Mouse (Mus musculus): ENCODE data around the gene Sphk1. TPM values are rescaled to one million over a fixed set of nuclear protein-coding genes. Genes with fewer than 3 reads are reported as not detected.

Sphk1 gene
- total RNA-seq, 1 experiment from 2014 or later: 1.5 TPM

DNA sequence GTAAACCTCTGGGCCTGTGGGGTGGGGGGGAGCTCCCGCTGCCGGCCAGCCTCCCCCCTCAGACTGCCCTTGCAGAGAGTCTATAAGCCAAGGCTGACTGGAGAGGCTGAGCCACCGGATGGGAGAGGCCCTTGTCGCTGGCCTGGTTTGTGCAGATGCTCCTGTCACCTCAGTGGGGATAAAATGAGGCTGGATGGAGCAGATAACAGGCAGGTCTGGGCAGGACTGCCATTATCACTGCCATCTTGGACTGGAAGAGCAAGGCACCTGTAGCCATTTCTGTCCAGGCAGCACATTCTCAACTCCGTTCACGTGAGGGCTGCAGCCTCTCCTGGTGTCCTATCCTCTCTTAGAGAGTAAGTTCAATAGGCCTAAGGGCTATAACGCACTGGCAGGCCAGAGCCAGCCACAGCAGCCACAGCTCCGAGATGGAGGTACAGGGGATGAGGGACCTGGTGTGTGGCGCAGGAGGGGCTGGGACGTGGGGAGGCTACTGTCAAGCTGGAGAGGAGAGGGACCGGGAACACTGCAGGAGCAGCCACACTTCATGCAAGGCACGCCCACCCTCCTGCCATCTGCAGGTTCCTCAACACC, 7.5 kb downstream of the Sphk1 start:
- DNase-seq: no peak

DNA sequence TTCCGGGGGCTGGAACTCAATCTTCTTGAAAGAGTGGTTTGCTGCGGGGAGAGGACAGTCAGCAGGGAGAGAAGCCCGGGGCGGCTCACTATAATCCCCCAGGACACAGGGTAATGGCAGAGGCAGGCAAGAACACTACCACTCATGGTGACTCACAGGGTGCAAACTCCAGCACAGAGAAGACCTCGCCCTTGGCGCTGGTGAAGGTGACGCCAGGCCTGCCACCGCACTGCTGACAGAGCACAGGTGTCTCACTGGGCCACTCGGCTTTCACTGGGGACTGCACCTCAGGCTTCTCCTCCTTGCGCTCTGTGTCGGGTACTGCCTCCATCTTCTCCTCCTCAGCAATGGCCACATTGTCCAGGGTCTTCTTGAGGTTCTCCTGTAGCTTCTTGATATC, 10.5 kb downstream of the Sphk1 start:
- no peak for DNase-seq

GRCm38 (mm10) chr11:116543110-116543509, 12.4 kb downstream of the Sphk1 start:
- no peak for DNase-seq

- DNase-seq: no peak
Observed at GRCm38 (mm10) chr11:116547296-116548060, 16.8 kb downstream of the Sphk1 start.

DNA sequence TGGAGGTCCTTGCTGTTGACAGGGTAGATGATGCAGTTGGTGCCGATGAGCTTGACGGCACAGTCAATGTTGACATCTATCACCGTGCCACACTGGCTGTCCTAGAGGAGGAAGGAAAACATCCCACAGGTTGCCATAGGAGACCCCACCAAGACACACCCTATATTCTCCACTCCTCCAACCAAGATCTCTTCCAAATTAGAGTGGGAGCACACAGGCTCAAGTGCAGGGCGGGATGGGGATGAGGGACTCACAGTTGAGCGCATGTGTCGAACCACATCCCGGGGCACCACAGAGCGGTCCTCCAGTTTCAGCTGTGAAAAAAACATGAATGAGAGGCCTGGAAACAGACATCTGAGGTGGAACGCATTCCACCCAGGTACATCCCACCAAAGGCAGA, 18.1 kb downstream of the Sphk1 start:
- no peak for DNase-seq

- no peak for DNase-seq
Observed at GRCm38 (mm10) chr11:116549273-116550038, 18.7 kb downstream of the Sphk1 start.

DNA sequence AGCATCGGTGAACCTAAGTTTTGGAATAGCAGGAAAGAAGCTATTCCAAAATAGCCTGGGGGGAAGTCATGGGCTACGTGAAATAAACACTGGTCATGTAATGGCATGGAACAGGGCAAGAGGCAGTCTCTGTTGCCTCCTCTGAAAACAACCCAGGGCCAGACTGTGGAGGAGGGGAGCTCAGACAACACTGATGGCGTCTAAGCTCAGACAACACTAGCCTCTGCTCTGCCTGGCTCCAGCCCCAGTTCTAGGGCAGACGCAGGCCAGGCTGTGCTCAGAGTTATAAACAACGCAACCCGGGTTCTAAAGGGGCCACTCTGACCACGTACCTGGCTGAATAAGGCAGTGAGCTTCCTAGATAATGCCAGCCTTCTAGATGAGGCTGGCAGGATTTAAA, 20.0 kb downstream of the Sphk1 start:
- DNase-seq: no peak

GRCm38 (mm10) chr11:116552194-116552593, 21.5 kb downstream of the Sphk1 start:
- DNase-seq: no peak

DNA sequence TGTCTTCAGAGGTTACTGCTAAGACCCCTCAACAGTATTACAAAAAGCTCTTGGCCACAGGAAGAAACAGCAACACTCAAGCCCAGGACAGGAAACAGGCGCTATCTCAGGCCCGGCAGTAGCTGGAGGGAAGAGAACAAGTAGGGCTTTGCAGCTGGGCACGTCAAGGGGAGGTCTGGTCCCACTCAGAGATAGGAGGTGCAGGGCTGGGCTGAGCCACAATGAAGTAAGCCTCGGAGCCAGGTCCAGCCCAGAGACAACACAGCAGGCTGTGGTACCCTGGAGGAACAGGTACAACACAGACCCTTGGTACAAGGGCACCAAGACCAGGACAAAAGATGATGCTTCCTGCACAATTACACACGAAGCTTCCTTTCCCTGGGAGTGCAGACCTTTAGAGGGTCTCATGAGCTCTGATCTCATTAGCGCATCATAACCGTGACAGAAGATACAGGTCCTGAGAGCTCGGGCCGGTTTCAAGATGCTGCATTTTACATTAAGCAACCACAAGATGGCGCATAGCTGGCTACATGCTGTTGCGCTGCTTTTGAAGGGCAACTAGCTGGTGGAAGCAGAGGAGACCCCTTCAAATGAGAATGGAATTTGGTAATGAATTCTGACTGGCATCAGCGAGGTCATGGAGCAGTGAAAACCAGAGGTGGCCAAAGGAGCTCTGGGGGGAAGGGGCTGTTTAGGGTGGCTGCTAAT, 23.6 kb downstream of the Sphk1 start:
- DNase-seq: no peak

DNA sequence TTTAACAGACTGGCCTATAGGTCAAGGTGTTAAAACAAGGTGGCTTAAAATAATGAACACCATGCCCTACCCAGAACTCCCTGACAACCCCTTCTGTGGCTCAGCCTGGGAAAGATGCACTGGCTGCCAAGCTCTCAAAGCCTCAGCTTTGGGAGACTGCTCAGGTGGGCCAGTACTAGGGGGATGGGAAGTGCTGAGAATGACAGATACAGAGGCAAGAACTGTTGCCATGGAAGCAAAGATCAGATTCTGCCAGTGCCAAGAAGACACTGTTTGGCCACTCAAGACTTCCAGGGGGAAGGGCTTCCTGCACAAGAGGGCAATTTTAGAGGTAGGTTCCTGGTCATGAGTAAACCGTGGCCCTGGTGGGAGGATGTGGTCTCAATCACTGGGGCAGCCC, 24.8 kb downstream of the Sphk1 start:
- no peak for DNase-seq

DNA sequence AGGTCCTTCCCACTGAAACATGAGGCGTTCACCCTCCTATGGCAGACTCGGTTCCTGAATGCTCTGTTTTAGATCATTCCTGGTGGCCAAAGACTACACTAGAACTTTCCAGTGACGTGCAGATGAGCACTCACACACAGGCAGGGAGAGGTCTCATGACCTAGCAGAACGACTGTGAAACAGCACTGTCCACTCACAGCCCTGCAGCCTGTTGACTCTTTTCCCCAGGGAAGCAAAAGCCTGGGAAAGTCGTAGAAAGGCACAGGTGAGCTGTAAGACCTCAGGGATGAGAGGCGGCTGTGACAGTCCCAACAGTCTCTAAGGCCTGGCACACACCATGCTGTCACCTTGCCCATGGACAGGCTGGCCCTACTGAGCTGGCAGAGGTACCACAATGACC, 25.6 kb downstream of the Sphk1 start:
- no peak for DNase-seq

- no peak for DNase-seq
Observed at GRCm38 (mm10) chr11:116565283-116566041, 34.7 kb downstream of the Sphk1 start.

GRCm38 (mm10) chr11:116567531-116567930, 36.8 kb downstream of the Sphk1 start:
- no peak for DNase-seq

DNA sequence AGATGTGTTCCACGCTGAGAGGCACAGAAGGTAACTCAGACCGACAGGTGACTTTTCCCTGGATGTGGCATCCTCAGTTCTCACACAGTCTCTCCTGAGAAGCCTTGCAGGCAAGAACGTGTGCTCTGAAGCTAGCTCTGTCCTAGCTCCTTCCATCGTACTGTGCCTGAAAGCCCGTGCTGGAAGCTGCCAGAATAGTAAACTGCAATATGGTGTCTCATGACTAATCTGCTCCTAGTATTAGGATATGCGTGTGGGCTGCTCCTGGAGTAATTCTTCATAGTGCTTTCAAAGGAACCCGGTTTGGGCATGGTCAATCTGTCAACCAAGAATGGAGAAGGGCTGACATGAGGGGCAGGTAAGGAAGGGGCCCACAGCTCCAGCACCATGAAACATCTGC, 40.1 kb downstream of the Sphk1 start:
- DNase-seq: no peak

DNA sequence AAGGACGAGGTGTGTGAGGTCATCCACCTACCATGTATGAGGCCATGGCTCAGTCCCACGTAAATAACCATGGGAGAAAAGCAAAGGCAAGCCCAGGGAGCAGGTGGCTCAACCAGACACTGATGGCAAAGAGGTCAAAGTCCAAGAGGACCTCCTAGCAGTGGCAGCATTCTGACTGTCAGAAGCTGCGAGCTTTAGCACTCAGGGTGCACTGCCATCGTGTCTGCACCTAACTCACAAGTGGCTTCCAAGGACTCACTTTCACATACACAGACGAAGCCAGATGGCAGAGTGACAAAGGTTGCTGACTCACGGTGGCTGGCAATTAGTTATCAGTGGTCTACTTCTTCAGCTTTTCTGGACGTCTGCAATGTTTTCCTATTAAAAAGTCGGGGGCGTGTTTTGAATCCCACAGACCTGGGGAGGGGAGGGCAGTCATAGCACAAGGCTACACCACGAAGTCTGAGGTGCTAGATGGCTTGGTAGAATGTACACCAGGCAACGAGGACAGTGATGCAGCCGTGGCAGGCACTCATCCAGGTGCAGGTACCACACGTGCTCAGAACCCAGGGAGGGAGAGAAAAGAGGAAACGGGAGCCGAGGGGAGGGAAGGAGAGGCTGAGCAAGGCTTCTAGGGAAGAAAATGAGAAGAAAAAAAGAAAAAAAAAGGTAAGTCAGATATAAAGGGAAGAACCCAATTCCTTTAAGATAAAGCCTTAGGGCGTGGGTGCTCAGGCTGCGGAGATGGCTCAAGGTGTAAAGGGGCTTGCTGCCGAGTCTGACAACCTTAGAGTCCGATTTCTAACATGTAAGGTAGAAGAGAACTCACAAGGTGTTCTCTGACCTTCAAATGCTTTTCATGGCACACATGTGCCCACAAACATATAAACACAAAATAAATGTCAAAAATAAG, 41.3 kb downstream of the Sphk1 start:
- DNase-seq: peak; percentile 76

GRCm38 (mm10) chr11:116572756-116573543, 42.2 kb downstream of the Sphk1 start:
- no peak for DNase-seq

GRCm38 (mm10) chr11:116574486-116574885, 43.8 kb downstream of the Sphk1 start:
- no peak for DNase-seq

GRCm38 (mm10) chr11:116574982-116575381, 44.3 kb downstream of the Sphk1 start:
- DNase-seq: no peak

GRCm38 (mm10) chr11:116575396-116575795, 44.7 kb downstream of the Sphk1 start:
- DNase-seq: peak; percentile 47

GRCm38 (mm10) chr11:116579280-116579679, 48.6 kb downstream of the Sphk1 start:
- no peak for DNase-seq
